Mouse (Mus musculus) limb, embryonic 10.5 days (tissue): Measurements from ENCODE around the gene Shb. TPM values are rescaled to one million over a fixed set of nuclear protein-coding genes. Genes with fewer than 3 reads are reported as not detected.
A peak's percentile ranks its signal among the peaks of the same experiment; 100 is the strongest.

Source experiments
- DNase-seq: peaks from one replicate; pipeline ENCODE4 v3.0.0-alpha.2; 2017; ENCODE audit warnings: low spot score
- H3K27ac ChIP-seq: fragments of 300-500 bp; sonication (generic); 2 replicates; pipeline ENCODE4 v1.5.1; 2016; ENCODE audit warnings: mild to moderate bottlenecking
- H3K27me3 ChIP-seq: fragments of 300-500 bp; sonication (generic); 2 replicates; pipeline ENCODE4 v1.6.1; 2016; ENCODE audit warnings: low read depth, mild to moderate bottlenecking; ENCODE audit not compliant: poor library complexity, severe bottlenecking
- H3K36me3 ChIP-seq: fragments of 300-500 bp; sonication (generic); 2 replicates; pipeline ENCODE4 v1.6.1; 2016; ENCODE audit warnings: mild to moderate bottlenecking, moderate library complexity
- H3K4me1 ChIP-seq: fragments of 300-500 bp; sonication (generic); 2 replicates; pipeline ENCODE4 v1.6.1; 2016
- H3K4me3 ChIP-seq: fragments of 300-500 bp; sonication (generic); 2 replicates; pipeline ENCODE4 v1.5.1; 2016; ENCODE audit warnings: mild to moderate bottlenecking, moderate library complexity
- H3K9me3 ChIP-seq: fragments of 300-500 bp; sonication (generic); replicated peaks from 2 replicates; pipeline ENCODE4 v1.6.1; 2016; ENCODE audit warnings: mild to moderate bottlenecking
- WGBS: fragments of 180-500 bp; shearing (Covaris S2); methylation state at CpG from one replicate; pipeline ENCODE4 v1.1.7; 2016; 5-methylcytosine and 5-hydroxymethylcytosine counted together
- polyA plus RNA-seq: library from polyadenylated mRNA; unstranded; fragments of >200 nt; fragmentation: Nextera tagmentation; extraction: Ambion mirVana; gene quantifications from 2 replicates; pipeline ENCODE4 v1.2.1, GENCODE M21; 2016

The Shb gene
- polyA plus RNA-seq, 1 experiment from 2014 or later = 4.3 TPM

DNA sequence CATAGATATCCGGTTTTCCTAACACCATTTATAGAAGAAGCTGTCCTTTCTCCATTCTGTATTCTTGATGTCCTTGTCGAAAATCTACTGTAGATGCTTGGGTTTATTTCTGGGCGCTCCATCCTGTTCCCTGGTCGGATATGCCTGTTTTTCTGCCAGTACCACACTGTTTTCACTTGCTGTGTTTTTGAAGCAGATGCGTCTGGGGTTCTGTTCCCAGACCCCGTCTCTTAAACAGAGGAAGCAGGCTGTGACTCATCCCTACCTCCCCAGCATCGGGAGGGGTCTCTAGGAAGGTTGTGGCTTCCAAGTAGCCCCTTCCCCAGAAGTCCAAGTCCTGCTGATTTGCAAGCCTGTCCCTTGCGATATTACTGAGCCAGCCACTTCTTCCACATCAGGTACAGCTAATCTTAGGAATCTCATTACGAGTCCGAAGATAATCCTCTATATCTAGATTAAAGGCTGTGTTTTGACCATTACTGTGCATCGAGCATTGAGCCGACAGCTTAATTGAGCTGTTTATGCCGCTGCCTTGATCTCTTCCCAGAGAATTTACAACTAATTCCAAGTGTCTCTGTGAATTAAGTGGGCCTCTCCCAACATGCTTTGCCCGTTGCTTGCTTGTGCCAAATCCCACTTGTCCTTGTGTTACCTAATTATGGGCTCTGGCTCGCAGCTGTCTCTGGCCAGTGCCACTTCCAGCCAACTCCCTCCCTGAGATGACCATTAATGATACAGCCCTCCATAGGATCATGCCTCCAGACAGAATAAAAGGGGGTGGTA is 8.1 kb upstream of the Shb start:
- H3K4me3 ChIP-seq = no peak overlapping the region
- H3K27me3 ChIP-seq = no peaks in the 10 kb centered on the region
- peaks cover 16% of the 10 kb centered on the region for H3K4me1 ChIP-seq
- WGBS = 51% methylated on average over 15 of the region's 15 CpGs
- DNase-seq = no peak
- no peak overlapping the region for H3K27ac ChIP-seq
- H3K9me3 ChIP-seq = no peaks in the 10 kb centered on the region; the same call in 1 of the 2 replicates
- no peaks in the 10 kb centered on the region for H3K36me3 ChIP-seq

GRCm38 (mm10) chr4:45539187-45539586 is 6.9 kb upstream of the Shb start:
- no peaks in the 10 kb centered on the region for H3K36me3 ChIP-seq
- H3K9me3 ChIP-seq = no peaks in the 10 kb centered on the region
- DNase-seq = no peak
- no peak overlapping the region for H3K4me3 ChIP-seq
- H3K27ac ChIP-seq = no peak overlapping the region
- no peaks in the 10 kb centered on the region for H3K27me3 ChIP-seq
- peaks cover 16% of the 10 kb centered on the region for H3K4me1 ChIP-seq

DNA sequence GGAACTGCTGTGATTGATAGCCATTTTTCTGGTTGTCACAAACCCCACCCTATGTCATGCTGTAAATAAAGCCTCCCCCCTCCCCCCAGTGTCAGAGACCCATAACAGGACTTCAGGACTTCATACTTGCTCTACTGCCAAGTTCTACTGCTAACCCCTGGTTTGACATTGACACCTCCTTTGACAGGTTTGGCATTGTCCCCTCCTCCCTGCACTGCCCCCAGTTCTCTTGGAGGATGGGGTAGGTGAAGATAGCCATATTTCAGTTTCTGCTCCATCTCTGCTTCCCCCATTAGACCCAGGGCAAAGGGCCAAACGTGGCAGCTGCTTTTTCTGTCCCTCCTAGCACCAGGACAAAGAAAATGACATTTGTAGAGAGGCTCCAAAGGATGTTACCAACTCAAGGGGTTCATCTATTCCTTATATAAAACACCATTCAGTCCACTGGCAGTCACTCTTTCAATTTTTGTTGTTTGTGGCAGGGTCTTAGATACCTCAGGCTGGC is 1.2 kb upstream of the Shb start:
- H3K9me3 ChIP-seq = no peaks in the 10 kb centered on the region
- H3K4me3 ChIP-seq = no peak overlapping the region
- H3K27ac ChIP-seq = peak overlapping the region; percentile 32; the same call in 1 of the 2 replicates
- no peaks in the 10 kb centered on the region for H3K36me3 ChIP-seq
- DNase-seq = no peak
- peaks cover 49% of the 10 kb centered on the region for H3K4me1 ChIP-seq
- H3K27me3 ChIP-seq = no peaks in the 10 kb centered on the region
- WGBS = 64% methylated on average over 1 of the region's 1 CpGs

DNA sequence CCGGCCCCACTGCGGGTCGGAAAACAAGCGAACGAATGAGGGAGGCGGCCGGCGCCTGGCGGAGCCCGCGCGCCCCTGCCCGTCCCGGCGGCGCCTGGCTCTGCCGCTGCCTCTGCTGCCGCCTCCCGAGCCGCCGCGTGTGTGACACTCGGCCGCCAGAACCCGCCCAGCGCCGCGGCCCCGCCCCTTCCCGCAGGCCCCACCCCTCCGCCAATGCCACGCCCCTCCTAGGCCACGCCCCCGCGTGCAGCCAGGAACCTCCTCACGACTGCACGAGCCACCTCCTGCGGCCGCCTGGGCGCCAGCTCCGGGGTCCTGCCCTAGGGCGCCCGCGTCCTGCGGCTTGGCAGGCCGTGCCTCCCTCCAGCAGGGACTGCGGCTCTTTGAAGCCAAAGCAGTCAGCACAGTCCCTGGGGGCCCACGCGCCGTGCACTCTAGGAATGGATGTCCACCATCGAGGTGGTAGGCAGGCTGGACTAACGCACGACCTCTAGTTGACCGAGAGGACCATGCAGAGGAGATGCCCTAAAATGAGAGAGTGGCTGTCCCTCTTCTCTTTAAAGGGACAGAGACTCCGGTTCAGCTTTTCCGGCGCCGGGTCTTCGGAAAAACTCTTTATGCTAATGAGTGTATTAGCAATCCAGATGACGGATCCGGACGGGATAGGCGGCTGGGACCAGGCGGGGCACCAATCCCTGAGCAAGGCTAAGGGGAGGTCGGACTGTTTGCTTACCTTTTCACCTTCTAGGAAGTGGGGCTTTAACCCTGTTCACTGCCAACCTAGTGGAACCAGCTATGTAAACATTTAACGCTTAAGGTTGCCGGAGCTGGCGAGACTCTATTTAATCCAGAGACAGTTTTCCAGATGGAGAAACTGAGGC is 1.4 kb downstream of the Shb start:
- Histone ChIP-seq H3K4me1 (peaks cover 75% of the 10 kb centered on the region), H3K27ac (peak overlapping the region; percentile 95), H3K27me3 (no peaks in the 10 kb centered on the region), H3K9me3 (no peaks in the 10 kb centered on the region), H3K36me3 (peaks cover 10% of the 10 kb centered on the region), H3K4me3 (peak overlapping the region; percentile 87)
- DNase-seq = peak; percentile 99
- WGBS = under 1% methylated on average over 66 of the region's 68 CpGs

GRCm38 (mm10) chr4:45529986-45530597 is 2.2 kb downstream of the Shb start:
- DNase-seq = peak; percentile 66
- H3K4me3 ChIP-seq = peak overlapping the region; percentile 87
- H3K9me3 ChIP-seq = no peaks in the 10 kb centered on the region
- peaks cover 17% of the 10 kb centered on the region for H3K36me3 ChIP-seq
- H3K27ac ChIP-seq = peak overlapping the region; percentile 95
- peaks cover 82% of the 10 kb centered on the region for H3K4me1 ChIP-seq
- WGBS = under 1% methylated on average over 89 of the region's 89 CpGs
- no peaks in the 10 kb centered on the region for H3K27me3 ChIP-seq

GRCm38 (mm10) chr4:45529201-45529985 is 2.9 kb downstream of the Shb start:
- peak overlapping the region; percentile 95 for H3K27ac ChIP-seq
- peaks cover 21% of the 10 kb centered on the region for H3K36me3 ChIP-seq
- peak overlapping the region; percentile 87 for H3K4me3 ChIP-seq
- no peaks in the 10 kb centered on the region for H3K9me3 ChIP-seq
- 2% methylated on average over 71 of the region's 71 CpGs for WGBS
- DNase-seq = peak; percentile 51
- peaks cover 82% of the 10 kb centered on the region for H3K4me1 ChIP-seq
- H3K27me3 ChIP-seq = no peaks in the 10 kb centered on the region

GRCm38 (mm10) chr4:45528355-45529198 is 3.7 kb downstream of the Shb start:
- peaks cover 82% of the 10 kb centered on the region for H3K4me1 ChIP-seq
- H3K27me3 ChIP-seq = no peaks in the 10 kb centered on the region
- DNase-seq = peak; percentile 53
- peak overlapping the region; percentile 87 for H3K4me3 ChIP-seq
- peaks cover 26% of the 10 kb centered on the region for H3K36me3 ChIP-seq
- H3K9me3 ChIP-seq = no peaks in the 10 kb centered on the region
- peak overlapping the region; percentile 95 for H3K27ac ChIP-seq
- WGBS = 2% methylated on average over 21 of the region's 21 CpGs

GRCm38 (mm10) chr4:45527562-45528354 is 4.5 kb downstream of the Shb start:
- peak overlapping the region; percentile 95; the same call in 1 of the 2 replicates for H3K27ac ChIP-seq
- WGBS = 89% methylated on average over 2 of the region's 2 CpGs
- H3K36me3 ChIP-seq = peaks cover 26% of the 10 kb centered on the region
- H3K4me1 ChIP-seq = peaks cover 83% of the 10 kb centered on the region
- no peaks in the 10 kb centered on the region for H3K9me3 ChIP-seq
- no peaks in the 10 kb centered on the region for H3K27me3 ChIP-seq
- peak; percentile 50 for DNase-seq
- H3K4me3 ChIP-seq = peak overlapping the region; percentile 87

DNA sequence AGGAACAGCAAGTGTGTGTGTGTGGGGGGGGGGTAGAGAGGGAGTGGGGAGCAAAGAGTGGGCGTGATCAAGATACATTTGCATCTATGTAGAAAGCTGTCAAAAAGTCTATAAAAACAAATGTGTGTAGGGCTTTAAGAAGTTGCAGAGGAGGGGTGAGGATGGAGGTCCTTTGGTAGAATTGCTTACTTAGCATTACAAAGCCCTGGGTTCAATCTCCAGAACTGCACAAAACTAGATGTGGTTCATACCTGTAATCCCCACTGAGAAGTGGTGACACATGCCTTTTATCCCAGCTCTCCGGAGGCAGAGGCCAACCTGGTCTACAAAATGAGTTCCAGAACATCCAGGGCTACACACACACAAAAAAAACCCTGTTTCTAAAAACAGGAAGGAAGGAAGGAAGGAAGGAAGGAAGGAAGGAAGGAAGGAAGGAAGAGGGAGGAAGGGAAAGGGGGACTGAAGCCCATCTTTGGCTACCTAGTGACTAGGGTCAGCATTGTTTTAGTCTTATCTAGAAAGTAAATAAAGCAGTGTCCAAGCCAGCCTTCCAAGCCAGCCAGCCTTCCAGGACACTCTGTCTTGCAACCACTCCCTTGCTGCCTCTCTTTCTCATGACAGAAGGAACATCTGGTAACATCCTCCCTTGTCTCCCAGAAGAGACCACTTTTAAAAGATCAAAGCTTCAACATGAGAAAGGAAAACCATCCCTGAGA is 5.3 kb downstream of the Shb start:
- DNase-seq = no peak
- no peak overlapping the region for H3K27ac ChIP-seq
- H3K4me1 ChIP-seq = peaks cover 83% of the 10 kb centered on the region
- peak overlapping the region; percentile 87 for H3K4me3 ChIP-seq
- 85% methylated on average over 2 of the region's 2 CpGs for WGBS
- peaks cover 26% of the 10 kb centered on the region for H3K36me3 ChIP-seq
- H3K9me3 ChIP-seq = no peaks in the 10 kb centered on the region
- H3K27me3 ChIP-seq = no peaks in the 10 kb centered on the region

- H3K4me3 ChIP-seq = no peak overlapping the region
- peaks cover 83% of the 10 kb centered on the region for H3K4me1 ChIP-seq
- no peaks in the 10 kb centered on the region for H3K9me3 ChIP-seq
Observed at GRCm38 (mm10) chr4:45526175-45526574, 6.1 kb downstream of the Shb start.

More at GRCm38 (mm10) chr4:45526175-45526574, 6.1 kb downstream of the Shb start:
- H3K27ac ChIP-seq = no peak overlapping the region
- no peaks in the 10 kb centered on the region for H3K27me3 ChIP-seq
- peaks cover 29% of the 10 kb centered on the region for H3K36me3 ChIP-seq
- DNase-seq = no peak
- 91% methylated on average over 3 of the region's 3 CpGs for WGBS
